Mouse (Mus musculus) ovary, postnatal 10 days (tissue): ENCODE results near the gene Obp1b.
"Not testable (repeated sequence)": the region's sequence is repeated elsewhere in the genome, so short reads cannot be mapped to it uniquely, and the experiment has no call there.

ENCODE experiments used
- DNase-seq: peaks from one replicate; pipeline ENCODE4 v3.0.0; 2022; ENCODE audit warnings: low spot score

The Obp1b gene

DNA sequence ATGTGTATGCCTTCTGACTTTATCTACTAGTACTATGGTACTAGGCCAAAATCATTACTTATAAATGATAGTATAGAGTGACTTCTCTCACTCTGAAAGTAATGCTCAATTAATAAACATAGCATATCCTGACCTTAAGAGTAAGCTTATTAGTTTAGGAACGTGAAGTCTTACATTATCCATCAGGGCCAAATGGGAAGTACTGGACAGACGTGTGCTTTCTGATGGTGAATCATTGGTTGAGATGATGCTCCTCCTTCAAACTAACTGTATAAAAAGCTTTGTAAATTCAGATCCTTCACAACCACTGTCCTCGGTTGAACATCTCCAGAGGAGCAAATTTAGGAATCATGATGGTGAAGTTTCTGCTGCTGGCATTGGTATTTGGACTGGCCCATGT, at the start of gene Obp1b:
Gene Obp1b, plus strand, starts transcription at position 301 of the 400 bp plus-strand sequence.
- not testable (repeated sequence) for DNase-seq

DNA sequence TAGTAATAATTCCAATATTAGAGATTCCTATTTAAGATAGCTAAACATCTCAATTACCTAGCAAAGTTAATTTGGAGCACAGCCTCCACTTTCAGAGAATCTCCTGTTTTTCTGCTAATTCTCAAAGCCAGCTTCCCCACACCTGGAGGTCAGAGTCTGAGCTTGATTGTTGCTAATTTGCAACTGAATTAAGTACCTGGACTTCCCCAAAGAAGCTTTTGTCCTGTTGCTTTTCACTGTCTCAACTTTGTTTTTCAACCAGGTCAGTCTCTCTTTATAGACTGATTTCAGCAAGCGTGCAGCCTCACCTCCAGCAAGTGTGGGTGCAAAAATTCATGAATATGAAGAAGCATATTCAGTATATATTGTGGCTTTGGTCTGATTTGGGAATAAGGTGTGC, 15.6 kb downstream of the Obp1b start:
- DNase-seq: not testable (repeated sequence)

DNA sequence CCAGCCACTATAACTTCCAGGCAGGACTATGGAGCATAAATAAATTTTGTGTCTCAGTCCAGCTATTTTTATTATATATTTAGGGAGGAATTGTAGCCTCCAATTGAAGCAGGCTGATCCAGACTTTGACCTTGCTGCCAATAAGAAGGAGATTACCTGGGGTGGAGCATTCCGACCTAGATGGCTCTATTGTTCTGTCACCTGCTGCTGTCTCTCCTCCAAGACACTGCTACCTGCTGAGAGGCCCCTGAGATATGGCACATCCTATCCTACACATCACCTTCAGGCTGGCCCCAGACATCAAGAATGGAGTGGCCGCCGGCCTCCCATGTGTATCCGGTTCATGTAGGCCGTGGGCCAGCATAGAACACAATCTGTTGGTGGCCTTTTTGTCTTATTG, 16.3 kb downstream of the Obp1b start:
- DNase-seq: no peak
